33 mouse cellular contexts compared by ENCODE assay signal in genomic region chr16:58637448-58637847, GRCm38 (mm10). TPM values are rescaled to one million over a fixed set of nuclear protein-coding genes. Genes with fewer than 3 reads are reported as not detected.
A peak's percentile ranks its signal among the peaks of the same experiment; 100 is the strongest.
DNase-seq lines count a peak whose midpoint lies in the region; ATAC-seq lines count a peak whose summit lies in the region.
"Had no signal": no experiment of that assay in that cellular context is flagged by ENCODE, and none has a peak within 500 bp of the region (broad histone marks: within the 10 kb centered on the region; RNA-seq: fewer than 3 reads in every experiment).

No protein-coding gene starts in this region.

- H3K4me3 ChIP-seq in heart, embryonic 11.5 days (ENCODE audit: low read depth, low read length), result no peak overlapping the region
- H3K4me3 ChIP-seq in liver, embryonic 12.5 days, result no peak overlapping the region
- H3K4me3 ChIP-seq: embryonic facial prominence, embryonic 15.5 days; forebrain, embryonic 10.5 days; hindbrain, embryonic 15.5 days; left cerebral cortex, adult 2 months; limb, embryonic 10.5 days had no signal

- H3K4me2 ChIP-seq in heart, embryonic 11.5 days, result no peak overlapping the region
- no peak overlapping the region for H3K4me2 ChIP-seq in liver, embryonic 12.5 days
- H3K4me2 ChIP-seq: embryonic facial prominence, embryonic 15.5 days; hindbrain, embryonic 15.5 days; midbrain, embryonic 11.5 days had no signal

- H3K9ac ChIP-seq in heart, embryonic 11.5 days (ENCODE audit: low read depth, low read length), result no peak overlapping the region
- H3K9ac ChIP-seq in liver, embryonic 12.5 days, result no peak overlapping the region
- H3K9ac ChIP-seq: embryonic facial prominence, embryonic 15.5 days; hindbrain, embryonic 15.5 days had no signal

- no peaks in the 10 kb centered on the region for H3K9me3 ChIP-seq in heart, embryonic 11.5 days (replicated peaks; ENCODE audit: control insufficient read depth, low read length)
- no peaks in the 10 kb centered on the region for H3K9me3 ChIP-seq in liver, embryonic 12.5 days (replicated peaks)
- H3K9me3 ChIP-seq: embryonic facial prominence, embryonic 15.5 days; forebrain, embryonic 10.5 days; hindbrain, embryonic 15.5 days; limb, embryonic 10.5 days had no signal

- H3K4me1 ChIP-seq in heart, embryonic 11.5 days (ENCODE audit: control insufficient read depth, insufficient read depth, low read length), result no peaks in the 10 kb centered on the region
- peaks cover 20% of the 10 kb centered on the region for H3K4me1 ChIP-seq in liver, embryonic 12.5 days
- H3K4me1 ChIP-seq: embryonic facial prominence, embryonic 15.5 days; forebrain, embryonic 10.5 days; hindbrain, embryonic 15.5 days had no signal

- intact Hi-C loops in heart, postnatal 25 days (cut with DNase I), result no loop called here
- intact Hi-C loops in left cerebral cortex, postnatal 10 days (cut with DNase I), result no loop called here

- peak; percentile 84 for ATAC-seq in heart, embryonic 11.5 days (replicated peaks; ENCODE audit: insufficient number of reproducible peaks, low FRiP score, low TSS enrichment)
- peak; percentile 86 for ATAC-seq in liver, embryonic 12.5 days
- peak; percentile 93 for ATAC-seq in megakaryocyte-erythroid progenitor cell, adult 5-6 weeks (replicated peaks; ENCODE audit: low FRiP score, low TSS enrichment, poor library complexity, severe bottlenecking)
- no peak for ATAC-seq in granulocyte monocyte progenitor cell, adult 5-6 weeks (replicated peaks; ENCODE audit: poor library complexity, severe bottlenecking)
- ATAC-seq: activated CD4-positive, CD25-positive, alpha-beta regulatory T cell, adult 4 months; CD4-positive, CD25-positive, alpha-beta regulatory T cell, adult 4 months; lung, postnatal 0 days had no signal

- H3K36me3 ChIP-seq in heart, embryonic 11.5 days (ENCODE audit: control insufficient read depth, insufficient read depth, low read length), result no peaks in the 10 kb centered on the region
- H3K36me3 ChIP-seq in liver, embryonic 12.5 days, result no peaks in the 10 kb centered on the region
- H3K36me3 ChIP-seq: embryonic facial prominence, embryonic 15.5 days; forebrain, embryonic 10.5 days; hindbrain, embryonic 15.5 days; limb, embryonic 10.5 days had no signal

- 75% methylated on average over 4 of the region's 4 CpGs for WGBS in heart, embryonic 11.5 days (ENCODE audit: insufficient replicate concordance)
- 23% methylated on average over 4 of the region's 4 CpGs for WGBS in liver, embryonic 12.5 days (ENCODE audit: insufficient replicate concordance)

- peak overlapping the region; percentile 41; the same call in 1 of the 2 replicates for H3K27ac ChIP-seq in heart, embryonic 11.5 days (ENCODE audit: low read depth, low read length)
- peak overlapping the region; percentile 52 for H3K27ac ChIP-seq in liver, embryonic 12.5 days
- H3K27ac ChIP-seq: embryonic facial prominence, embryonic 15.5 days; forebrain, embryonic 10.5 days; hindbrain, embryonic 15.5 days; kidney, postnatal 0 days; left cerebral cortex, adult 2 months; limb, embryonic 10.5 days; macrophage; stomach, postnatal 0 days had no signal

- DNase-seq in heart, postnatal 25 days (ENCODE audit: low spot score), result no peak
- peak; percentile 60 for DNase-seq in MEL-GATA-1-ER (ENCODE audit: extremely low read depth, low read depth)
- no peak for DNase-seq in left cerebral cortex, postnatal 10 days (ENCODE audit: extremely low spot score in 1 of 2, low spot score in 2 of 2)
- DNase-seq: adrenal gland, adult 8-10 months; cerebellum, adult 8-10 months; cerebellum, postnatal 36 days; gastrocnemius, postnatal 25 days; kidney, adult 2 months; right cerebral cortex, postnatal 14 days; thymus, adult 2 months; thymus, postnatal 4 days had no signal

- no peaks in the 10 kb centered on the region for H3K27me3 ChIP-seq in heart, embryonic 11.5 days (ENCODE audit: control insufficient read depth, insufficient read depth, low read length)
- H3K27me3 ChIP-seq in liver, embryonic 12.5 days (replicated peaks), result no peaks in the 10 kb centered on the region
- H3K27me3 ChIP-seq: embryonic facial prominence, embryonic 15.5 days; hindbrain, embryonic 15.5 days had no signal

RNA-seq across cellular contexts. Expression of gene E330017A01Rik, which starts 1.1 kb away (rescaled TPM):
- not detected in 2 replicates for polyA plus RNA-seq in heart, embryonic 11.5 days (2014; fragmentation: Nextera tagmentation; extraction: Ambion mirVana)
- total RNA-seq in heart, postnatal 25 days (2021), result not detected
- not detected in 2 replicates for polyA plus RNA-seq in liver, embryonic 12.5 days (2016; fragmentation: Nextera tagmentation; extraction: Ambion mirVana)
- total RNA-seq in megakaryocyte-erythroid progenitor cell, adult 5-6 weeks (2014; fragmentation: Nextera tagmentation), result not detected in 2 replicates
- total RNA-seq in megakaryocyte-erythroid progenitor cell, adult 5-6 weeks (2017), result not detected in 2 replicates
- not detected for total RNA-seq in left cerebral cortex, postnatal 10 days (2021)
- total RNA-seq in granulocyte monocyte progenitor cell, adult 5-6 weeks (2014; fragmentation: Nextera tagmentation), result not detected in 2 replicates
- total RNA-seq in granulocyte monocyte progenitor cell, adult 5-6 weeks (2017), result not detected in 2 replicates
- total RNA-seq: adrenal gland, adult 8-10 months; gastrocnemius, postnatal 25 days; hematopoietic stem cell, adult 5-6 weeks; layer of hippocampus, postnatal 10 days; left cerebral cortex, adult 2 months; liver, adult 2 months had no signal
- polyA plus RNA-seq: activated CD4-positive, CD25-positive, alpha-beta regulatory T cell, adult 4 months; CD4-positive, CD25-positive, alpha-beta regulatory T cell, adult 4 months; embryonic facial prominence, embryonic 15.5 days; forebrain, embryonic 10.5 days; intestine, embryonic 14.5 days; kidney, adult 2 months; kidney, postnatal 0 days; large intestine, adult 2 months; limb, embryonic 10.5 days; liver, adult 2 months; lung, postnatal 0 days; macrophage; midbrain, embryonic 11.5 days; neural tube, embryonic 11.5 days; stomach, postnatal 0 days; thymus, adult 2 months had no signal

RNA-seq across cellular contexts. Expression of gene Gm813, which starts 20.7 kb away (rescaled TPM):
- polyA plus RNA-seq in heart, embryonic 11.5 days (2014; fragmentation: Nextera tagmentation; extraction: Ambion mirVana), result not detected in 2 replicates
- total RNA-seq in heart, postnatal 25 days (2021), result not detected
- polyA plus RNA-seq in liver, embryonic 12.5 days (2016; fragmentation: Nextera tagmentation; extraction: Ambion mirVana), result not detected in 2 replicates
- total RNA-seq in megakaryocyte-erythroid progenitor cell, adult 5-6 weeks (2014; fragmentation: Nextera tagmentation), result not detected in 2 replicates
- not detected in 2 replicates for total RNA-seq in megakaryocyte-erythroid progenitor cell, adult 5-6 weeks (2017)
- total RNA-seq in left cerebral cortex, postnatal 10 days (2021), result not detected
- total RNA-seq in granulocyte monocyte progenitor cell, adult 5-6 weeks (2014; fragmentation: Nextera tagmentation), result not detected in 2 replicates
- not detected in 2 replicates for total RNA-seq in granulocyte monocyte progenitor cell, adult 5-6 weeks (2017)
- total RNA-seq: adrenal gland, adult 8-10 months; gastrocnemius, postnatal 25 days; hematopoietic stem cell, adult 5-6 weeks; layer of hippocampus, postnatal 10 days; left cerebral cortex, adult 2 months; liver, adult 2 months had no signal
- polyA plus RNA-seq: activated CD4-positive, CD25-positive, alpha-beta regulatory T cell, adult 4 months; CD4-positive, CD25-positive, alpha-beta regulatory T cell, adult 4 months; embryonic facial prominence, embryonic 15.5 days; forebrain, embryonic 10.5 days; hindbrain, embryonic 15.5 days; intestine, embryonic 14.5 days; kidney, adult 2 months; kidney, postnatal 0 days; large intestine, adult 2 months; limb, embryonic 10.5 days; liver, adult 2 months; lung, postnatal 0 days; macrophage; midbrain, embryonic 11.5 days; neural tube, embryonic 11.5 days; stomach, postnatal 0 days; thymus, adult 2 months had no signal

RNA-seq across cellular contexts. Expression of gene Cpox, which starts 32.6 kb away (rescaled TPM):
- 45.7 and 67.7 TPM in 2 replicates for polyA plus RNA-seq in heart, embryonic 11.5 days (2014; fragmentation: Nextera tagmentation; extraction: Ambion mirVana)
- 10 to 100 TPM; 35.3 to 40.8 TPM for total RNA-seq in heart, postnatal 25 days (2021)
- 692 and 703 TPM in 2 replicates for polyA plus RNA-seq in liver, embryonic 12.5 days (2016; fragmentation: Nextera tagmentation; extraction: Ambion mirVana)
- 250 and 314 TPM in 2 replicates for total RNA-seq in megakaryocyte-erythroid progenitor cell, adult 5-6 weeks (2014; fragmentation: Nextera tagmentation)
- 138 and 210 TPM in 2 replicates for total RNA-seq in megakaryocyte-erythroid progenitor cell, adult 5-6 weeks (2017)
- total RNA-seq in left cerebral cortex, postnatal 10 days (2021), result 10 to 100 TPM; 27.7 to 28.9 TPM
- total RNA-seq in granulocyte monocyte progenitor cell, adult 5-6 weeks (2014; fragmentation: Nextera tagmentation), result 21.9 and 32.7 TPM in 2 replicates
- total RNA-seq in granulocyte monocyte progenitor cell, adult 5-6 weeks (2017), result 23.4 and 25.2 TPM in 2 replicates
